Mouse (Mus musculus) A20 (cell line): Measurements from ENCODE around the gene Gmcl1.

Source experiments
- DNase-seq: peaks from one replicate; pipeline ENCODE4 v3.0.0-alpha.2; 2011; ENCODE audit warnings: low read depth, low spot score

The Gmcl1 gene

DNA sequence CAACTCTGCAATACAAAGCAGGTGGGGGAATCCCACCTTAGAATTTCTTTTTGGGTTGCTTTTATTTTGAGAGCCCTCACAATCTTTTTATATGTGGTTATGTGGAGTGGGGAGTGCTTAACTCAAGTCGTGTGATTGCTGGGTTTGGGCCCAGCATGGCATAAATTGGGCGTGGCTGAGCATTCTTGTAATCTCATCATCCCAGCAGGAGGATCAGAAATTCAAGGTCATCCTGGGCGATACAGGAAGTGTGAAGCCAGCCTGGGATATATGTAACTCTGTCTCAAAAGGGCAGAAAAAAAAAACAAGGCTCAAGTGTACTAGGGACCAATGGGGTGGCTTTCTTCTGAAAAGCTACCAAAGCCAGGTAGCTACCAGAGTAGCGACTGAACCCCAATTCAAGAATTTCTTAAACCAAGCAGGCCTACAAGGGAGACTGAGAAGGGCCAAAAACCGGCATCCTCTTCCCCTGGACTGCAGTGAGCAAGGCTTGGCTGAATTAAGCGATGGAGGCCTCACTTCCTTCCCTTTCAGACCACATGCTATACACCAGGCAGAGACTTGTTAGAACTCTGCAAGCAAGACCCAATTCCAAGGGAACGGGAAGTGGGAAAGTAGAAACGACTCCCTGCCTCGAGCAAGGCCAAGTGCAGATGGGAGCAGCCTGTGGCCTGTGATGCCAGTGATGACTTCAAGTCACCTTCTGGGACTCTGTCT is 72.9 kb downstream of the Gmcl1 start:
- no peak for DNase-seq

- DNase-seq: no peak
Measured at GRCm38 (mm10) chr6:86658501-86658900, 74.7 kb downstream of the Gmcl1 start.

GRCm38 (mm10) chr6:86654270-86654916 is 78.8 kb downstream of the Gmcl1 start:
- peak; percentile 77 for DNase-seq

GRCm38 (mm10) chr6:86653026-86653425 is 80.2 kb downstream of the Gmcl1 start:
- DNase-seq: no peak

DNA sequence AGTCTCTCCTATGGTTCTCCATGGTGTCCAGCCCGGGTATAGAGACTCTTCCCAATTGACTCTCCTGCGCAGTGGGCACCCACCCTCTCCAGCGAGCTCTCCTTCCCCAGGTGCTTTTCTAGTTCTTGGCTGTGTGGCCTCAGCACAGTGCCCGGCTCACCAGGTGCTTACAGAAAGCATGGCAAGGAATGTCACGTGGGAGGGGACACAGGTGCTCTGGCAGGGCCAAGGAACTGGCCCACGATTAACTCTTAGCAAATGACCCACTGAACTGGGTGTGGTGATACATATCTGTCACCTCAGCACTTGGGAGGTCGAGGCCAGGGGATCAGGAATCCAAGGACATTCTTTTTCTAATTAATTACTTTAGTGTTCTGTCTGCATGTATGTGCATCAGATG is 87.0 kb downstream of the Gmcl1 start:
- DNase-seq: no peak

DNA sequence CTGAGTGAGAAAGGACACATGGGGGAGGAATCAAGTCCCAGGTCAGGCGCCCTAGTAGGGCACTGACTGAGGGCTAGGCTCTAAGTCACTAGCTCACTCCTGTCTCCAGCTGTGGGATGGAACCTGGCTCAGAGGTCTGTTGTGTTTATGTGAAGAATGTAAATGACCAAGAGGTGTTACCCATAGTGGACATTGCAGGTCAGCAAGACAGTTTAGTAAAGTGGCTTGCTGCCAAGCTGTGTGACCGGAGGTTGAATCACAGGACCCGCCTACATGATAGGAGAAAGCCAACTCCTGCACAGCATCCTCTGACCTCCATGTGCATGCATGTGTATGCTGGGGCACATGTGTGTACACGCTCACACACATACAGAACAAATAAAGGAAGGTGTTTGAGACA is 87.6 kb downstream of the Gmcl1 start:
- DNase-seq: no peak

DNA sequence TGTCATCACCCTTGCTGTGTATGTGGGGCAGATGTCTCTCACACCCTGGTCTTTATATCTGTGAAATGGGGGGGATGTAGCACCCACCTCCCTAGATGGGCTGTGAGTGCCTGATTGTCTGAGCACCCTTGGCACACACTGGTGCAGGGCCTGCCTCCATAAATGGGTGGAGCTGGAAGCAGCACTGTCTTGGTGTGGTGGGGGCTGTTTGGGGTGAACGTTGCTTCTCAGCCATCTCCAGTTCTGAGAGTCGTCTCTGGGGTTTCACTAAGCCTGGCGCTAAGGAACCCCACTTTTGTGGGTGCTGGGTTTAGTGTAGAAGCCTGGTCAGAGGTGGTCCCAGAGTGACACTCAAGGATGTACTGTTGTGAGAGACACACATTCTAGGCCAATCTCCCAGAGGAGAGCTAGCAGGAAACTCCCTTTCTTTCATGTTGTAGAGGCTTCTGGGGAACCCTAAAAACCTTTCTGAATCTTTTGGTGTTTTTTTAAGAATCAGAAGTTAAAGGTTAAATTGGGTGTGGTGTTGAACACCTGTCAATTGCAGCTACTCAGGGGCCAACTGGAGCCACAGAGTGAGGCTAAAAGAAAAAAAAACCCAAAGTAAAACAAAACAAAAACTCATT is 88.3 kb downstream of the Gmcl1 start:
- no peak for DNase-seq
